Mouse (Mus musculus) adrenal gland, postnatal 25 days (tissue): ENCODE results near the gene Ston1. TPM values are rescaled to one million over a fixed set of nuclear protein-coding genes. Genes with fewer than 3 reads are reported as not detected.

Experiments used
- DNase-seq: peaks from one replicate; pipeline ENCODE4 v3.0.0; 2021; ENCODE audit warnings: mixed read lengths
- total RNA-seq: library from RNA; stranded (reverse); gene quantifications from 2 replicates; pipeline ENCODE4 v1.2.3, GENCODE M21; 2021

Gene Ston1
- total RNA-seq, 1 experiment from 2014 or later: 26.0 TPM

- DNase-seq: no peak
Measured at GRCm38 (mm10) chr17:88626347-88626811, 28.9 kb downstream of the Ston1 start.

DNA sequence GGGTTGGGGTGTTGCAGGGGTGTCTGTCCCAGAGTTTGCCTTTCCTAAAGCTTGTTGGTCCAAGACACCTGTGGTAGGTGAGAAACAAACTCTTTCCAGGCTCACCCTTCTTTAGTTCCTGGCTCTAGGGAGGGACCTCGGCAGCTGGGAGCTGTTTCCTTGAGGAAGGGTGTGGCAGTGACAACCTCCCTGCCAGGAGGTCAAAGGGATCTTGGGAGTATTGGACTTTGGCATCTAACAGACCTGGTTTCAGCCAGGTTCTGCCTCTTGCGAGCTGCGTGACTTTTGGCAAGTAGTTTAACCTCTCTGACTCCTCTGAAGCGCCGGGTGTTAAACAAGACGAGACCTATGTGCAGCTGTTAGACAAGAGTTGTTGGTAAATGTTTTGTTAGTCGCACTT lies 29.7 kb downstream of the Ston1 start:
- DNase-seq: no peak

DNA sequence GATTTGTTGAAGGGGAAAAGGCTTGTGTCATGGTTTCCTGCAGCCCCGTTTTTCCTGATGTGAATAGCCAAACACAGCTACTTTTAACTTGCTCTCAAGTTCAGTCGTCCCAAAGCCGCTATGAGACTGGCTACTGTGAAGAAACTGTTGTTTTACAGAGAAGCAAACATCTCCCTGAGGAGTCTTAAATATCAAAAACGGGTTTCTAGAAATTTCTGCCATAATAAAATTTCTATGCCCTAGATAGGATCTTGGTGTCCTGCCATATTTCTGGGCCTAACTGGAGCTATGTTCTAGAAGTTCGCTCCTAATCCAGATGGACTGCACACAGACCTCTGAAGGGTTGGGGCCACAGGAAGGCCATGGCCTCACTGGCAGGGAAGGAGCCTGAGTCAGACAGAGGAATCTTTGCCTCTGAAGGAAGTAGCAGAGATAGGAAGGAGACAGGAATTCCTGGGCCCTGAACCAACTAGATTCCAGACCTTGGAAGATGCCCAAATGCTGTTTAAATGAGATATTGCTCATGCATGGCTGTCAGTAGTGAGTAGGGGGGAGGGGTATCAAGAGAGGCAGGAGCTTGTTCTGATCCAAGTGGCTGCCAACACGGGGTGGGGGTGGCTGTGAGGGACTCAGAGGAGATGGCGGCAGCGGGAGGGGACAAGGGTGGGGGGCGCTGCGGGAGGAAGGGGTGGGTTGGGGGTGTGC lies 31.3 kb downstream of the Ston1 start:
- DNase-seq: peak; percentile 56

DNA sequence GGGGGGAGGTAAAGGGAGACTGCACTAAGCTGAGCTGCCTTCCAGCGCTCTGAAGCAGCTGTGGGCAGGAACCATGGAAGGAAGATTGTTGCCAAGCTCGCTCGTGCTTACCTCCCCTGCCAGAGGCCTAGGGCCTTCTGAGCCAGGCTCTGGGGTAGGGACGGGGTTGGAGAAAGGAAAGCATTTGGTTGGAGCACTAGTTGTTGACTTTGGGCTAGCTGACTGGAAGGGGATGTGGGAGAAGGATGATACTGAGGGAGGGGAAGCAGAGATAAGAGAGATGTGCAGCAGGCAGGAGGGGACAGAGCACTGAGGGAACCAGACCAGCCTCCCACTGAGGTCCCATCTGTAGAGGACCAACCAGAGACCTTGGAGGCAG lies 31.9 kb downstream of the Ston1 start:
- no peak for DNase-seq

DNA sequence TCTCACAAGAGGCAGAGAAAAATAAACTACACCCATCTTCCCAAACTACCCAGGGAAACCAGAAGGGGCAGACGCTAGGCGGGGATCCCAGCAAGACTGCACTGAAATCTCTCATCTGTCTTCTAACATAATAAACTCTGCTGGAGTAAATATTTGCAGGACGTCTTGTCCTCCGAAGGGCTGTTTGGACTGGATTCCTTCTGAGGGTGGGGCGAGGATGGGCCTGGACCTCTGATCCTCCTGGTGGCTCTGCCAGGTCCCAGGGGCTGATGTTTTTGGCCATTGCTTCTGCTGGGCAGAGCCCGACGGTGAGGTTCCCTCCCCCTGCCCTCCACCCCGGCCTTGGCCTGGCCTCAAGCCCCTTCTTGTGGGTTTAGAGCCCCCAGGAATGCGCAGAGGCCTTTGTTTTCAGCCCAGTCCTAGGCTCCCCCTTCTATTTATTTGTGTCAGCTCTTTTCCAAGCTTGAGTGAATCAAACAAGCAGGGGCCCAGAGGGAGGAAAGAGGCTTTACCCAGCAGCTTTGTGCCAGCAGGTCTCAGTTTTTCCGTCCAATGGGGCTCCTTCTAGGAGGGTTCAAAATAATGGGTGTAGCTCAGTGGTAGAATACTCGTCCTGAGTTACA lies 32.6 kb downstream of the Ston1 start:
- DNase-seq: peak; percentile 36

GRCm38 (mm10) chr17:88630554-88630948 lies 33.1 kb downstream of the Ston1 start:
- DNase-seq: peak; percentile 76

DNA sequence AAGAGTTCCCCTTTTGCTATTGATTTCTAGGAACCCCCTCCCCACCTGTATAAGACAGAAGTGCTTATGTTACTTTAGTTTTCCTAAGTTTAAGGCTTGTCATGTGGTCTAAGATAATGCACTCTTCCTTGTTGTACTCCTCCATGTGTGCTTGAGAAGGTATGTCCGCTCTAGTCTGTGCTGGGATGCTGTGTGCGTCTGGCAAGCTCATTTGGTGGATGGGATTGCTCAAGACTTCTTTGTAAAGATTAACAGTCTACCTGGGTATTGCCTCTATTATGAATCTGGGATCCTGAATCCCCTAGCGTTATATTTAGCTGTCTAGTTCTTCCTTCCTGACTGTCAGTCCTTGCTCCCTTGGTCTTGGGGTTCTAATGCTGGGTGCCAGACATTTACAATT lies 35.1 kb downstream of the Ston1 start:
- no peak for DNase-seq

- no peak for DNase-seq
Measured at GRCm38 (mm10) chr17:88636076-88636475, 38.6 kb downstream of the Ston1 start.

DNA sequence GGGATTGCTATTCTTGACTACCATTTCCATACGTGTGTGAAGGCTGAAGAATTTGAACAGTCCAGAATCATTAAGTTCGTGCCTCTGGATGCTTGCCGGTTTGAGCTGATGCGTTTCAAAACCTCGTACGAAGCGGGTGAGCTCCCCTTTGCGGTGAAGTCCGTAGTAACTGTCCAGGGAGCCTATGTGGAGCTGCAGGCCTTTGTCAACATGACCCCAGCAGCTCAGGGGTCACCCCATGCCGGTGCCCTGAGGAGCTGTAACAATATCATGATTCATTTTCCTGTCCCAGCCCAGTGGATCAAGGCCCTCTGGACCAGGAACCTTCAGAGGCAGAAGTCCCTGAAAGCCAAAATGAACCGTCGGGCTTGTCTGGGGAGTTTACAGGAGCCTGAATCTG lies 39.1 kb downstream of the Ston1 start:
- peak; percentile 38 for DNase-seq

DNA sequence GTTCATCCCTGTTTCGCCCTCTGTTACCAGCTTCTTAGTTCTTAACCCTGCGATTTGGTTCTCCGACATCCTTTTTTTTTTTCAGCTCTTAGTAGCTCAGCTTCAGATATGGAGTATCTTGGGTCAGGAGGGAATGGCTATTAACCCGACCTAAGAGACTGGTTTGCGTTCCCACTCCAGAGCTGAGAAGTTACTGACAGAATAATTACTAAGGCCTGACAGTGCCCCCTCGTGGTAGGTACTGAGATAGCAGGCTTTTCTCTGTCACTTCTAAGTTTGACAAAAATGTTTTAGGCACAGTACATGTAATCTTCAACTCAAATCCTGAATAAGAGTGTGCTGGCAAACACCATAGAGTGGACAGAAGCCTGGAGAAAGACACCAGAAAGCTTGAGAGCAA lies 43.5 kb downstream of the Ston1 start:
- DNase-seq: peak; percentile 70

- no peak for DNase-seq
Measured at GRCm38 (mm10) chr17:88641836-88642235, 44.4 kb downstream of the Ston1 start.

DNA sequence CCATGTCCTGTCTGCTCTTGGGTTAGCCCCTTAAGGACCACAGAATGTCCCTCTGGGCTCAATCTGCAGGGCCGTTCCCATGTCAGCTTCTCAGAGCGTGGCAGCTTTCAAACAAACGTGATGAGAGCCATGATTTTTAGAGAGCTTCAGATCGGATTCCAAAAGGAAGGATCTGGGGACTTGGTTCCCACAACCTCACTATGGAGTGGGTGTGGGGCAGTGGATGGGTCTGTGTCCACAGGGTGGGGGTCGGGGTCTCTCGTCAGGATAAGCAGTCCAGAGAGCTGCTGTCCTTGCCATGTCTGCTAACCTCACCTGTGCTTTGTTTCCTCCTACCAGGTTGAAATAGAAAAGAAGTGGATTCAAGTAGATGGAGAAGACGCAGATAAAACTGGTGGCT lies 47.4 kb downstream of the Ston1 start:
- DNase-seq: no peak

DNA sequence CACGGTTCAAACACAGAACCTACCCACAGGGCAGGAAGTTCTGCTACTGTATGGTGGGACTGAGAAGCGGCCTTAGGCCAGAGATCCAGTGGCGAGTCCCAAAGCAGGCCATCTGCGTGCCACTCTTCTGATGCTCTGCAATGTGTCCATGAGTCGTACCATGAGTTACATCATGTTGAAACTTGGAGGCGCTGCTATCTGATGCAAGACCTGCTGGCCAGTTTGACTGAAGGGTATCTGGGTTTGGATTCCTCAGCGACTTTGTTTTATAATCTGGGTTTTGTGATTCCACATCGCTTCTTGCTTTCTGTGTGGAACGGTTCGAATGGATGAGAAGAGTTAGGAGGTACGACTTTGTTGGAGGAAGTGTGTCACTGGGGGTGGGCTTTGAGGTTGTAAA lies 47.8 kb downstream of the Ston1 start:
- no peak for DNase-seq

DNA sequence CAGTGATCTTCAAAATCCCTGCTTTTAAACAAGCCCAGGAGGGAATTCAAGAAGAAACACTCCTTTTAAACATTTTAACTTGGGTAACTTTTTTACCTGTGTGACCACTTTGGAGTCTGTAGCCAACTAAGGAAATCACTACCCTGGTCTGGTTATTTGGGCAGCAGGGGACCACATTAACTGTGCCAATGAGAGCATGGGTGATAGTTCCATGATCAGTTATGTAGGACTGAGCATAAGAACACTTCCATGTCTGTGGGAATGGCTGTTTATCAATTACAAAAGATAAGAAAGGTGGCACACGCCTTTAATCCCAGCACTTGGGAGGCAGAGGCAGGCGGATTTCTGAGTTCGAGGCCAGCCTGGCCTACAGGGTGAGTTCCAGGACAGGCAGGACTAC lies 49.7 kb downstream of the Ston1 start:
- no peak for DNase-seq

DNA sequence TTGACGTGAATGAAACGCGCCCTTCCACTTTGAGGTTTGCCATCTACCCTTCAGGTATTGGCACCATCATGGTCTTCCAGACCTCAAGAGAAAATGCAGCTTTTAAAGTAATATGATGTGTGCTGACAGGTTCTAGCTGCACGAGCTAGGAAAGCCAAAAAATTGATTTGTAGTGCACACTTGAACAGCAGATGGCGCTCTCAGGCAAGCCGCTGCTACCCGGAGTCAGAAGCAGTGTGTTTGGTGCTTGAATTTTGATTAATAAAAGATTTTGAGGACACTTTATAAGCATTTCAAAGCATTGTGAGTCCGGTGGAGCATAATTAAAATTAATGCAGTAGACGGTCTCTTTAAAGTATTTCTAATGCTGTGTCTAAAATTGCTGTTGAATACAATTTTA lies 54.5 kb downstream of the Ston1 start:
- peak; percentile 65 for DNase-seq

- peak; percentile 82 for DNase-seq
Measured at GRCm38 (mm10) chr17:88652702-88653374, 55.4 kb downstream of the Ston1 start.

DNA sequence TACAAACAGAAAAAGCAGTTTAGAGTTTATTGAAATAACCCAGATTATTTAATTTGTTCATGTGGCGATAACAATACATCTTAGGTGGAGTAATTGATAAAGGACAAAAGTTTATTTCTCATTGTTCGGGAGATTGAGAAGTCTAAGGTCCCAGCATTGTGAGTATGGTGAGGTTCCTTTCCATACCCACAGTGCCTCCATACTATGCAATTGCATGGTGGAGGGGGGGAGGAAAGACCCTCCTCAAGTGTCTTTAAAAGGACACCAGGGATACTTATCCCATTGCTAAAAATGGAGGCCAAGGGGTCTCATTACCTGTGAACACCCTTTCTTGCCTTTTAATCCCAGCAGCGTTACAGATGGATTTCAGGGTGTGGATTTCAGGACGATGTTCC lies 55.9 kb downstream of the Ston1 start:
- DNase-seq: no peak

DNA sequence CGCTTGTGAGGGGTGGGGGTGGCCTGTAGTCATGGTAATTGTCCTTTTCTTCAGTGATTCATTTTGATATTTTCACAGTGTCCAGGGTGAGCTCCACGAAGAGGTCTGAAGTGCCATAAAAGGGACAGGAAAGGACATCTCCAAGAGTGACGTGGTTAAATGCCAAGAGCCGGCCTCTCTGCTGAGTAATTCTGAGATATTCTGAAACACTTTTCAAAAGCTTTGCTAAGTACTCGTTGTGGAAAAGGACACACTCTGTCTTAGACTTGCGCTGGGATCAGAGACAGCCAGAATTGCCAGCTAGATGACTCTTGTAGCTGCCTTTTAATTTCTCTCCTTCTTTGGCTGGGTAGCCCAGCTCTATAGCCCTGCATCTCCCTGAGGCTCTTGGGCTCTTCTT lies 61.0 kb downstream of the Ston1 start:
- DNase-seq: no peak

DNA sequence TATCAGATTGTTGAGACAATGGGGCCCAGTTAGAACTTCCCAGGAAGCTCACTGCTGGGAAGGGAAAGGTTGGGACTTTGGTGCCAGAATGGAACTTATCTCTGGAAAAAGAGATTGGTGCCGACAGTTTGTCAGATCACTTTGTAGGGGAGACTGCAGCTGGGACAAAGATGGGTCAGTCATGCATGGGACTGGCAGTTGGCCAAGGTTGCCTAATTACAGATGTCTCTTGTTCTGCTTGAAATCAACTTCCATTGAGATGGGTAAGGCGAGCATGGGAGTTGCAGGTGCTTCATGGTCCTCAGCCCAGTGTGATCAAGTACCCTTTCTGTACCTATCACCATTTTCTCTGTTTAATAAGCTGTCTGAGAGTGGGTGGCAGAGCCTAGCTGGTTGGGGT lies 68.6 kb downstream of the Ston1 start:
- DNase-seq: no peak

DNA sequence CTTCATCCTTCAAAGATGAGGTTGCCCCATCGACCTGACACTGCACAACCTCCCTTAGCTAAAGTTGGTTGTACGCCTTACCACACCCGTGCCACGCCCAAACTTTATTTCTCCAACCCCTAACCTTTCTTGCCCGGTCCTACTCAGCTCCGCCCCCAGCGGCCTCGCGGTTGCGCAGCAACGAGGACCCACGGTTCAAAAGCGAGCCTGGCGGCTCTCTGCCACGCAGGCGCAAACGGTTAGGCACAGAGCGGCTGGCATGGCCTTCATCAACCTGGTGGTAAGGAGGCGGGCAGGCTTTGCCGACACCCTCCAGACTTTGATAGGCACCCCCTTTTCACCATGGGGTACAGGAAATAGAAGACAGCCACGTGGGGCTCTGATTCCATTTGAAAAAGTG lies 71.0 kb downstream of the Ston1 start, which contains the start of gene Gtf2a1l:
Gene Gtf2a1l, plus strand, starts transcription at position 209 of the 400 bp plus-strand sequence.
- DNase-seq: peak; percentile 60

DNA sequence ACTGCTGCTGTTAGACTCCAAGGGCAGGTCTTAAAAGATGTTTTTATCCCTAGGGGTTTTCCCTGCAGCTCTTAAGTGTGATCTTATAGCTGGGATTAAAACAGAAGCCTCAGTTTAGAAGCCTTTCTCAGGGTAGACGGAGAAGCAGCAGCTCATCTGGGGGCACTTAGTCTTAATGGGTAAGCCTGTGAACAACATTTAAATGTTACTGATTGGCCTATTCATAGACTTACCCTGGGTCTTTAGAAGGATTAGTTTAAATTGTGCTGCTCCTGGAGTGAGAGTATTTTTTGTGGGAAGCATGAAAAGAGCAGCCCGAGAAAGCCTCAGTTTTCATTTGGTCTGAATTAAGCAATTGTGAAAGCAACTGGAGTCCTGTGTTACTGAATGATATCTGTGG lies 72.4 kb downstream of the Ston1 start:
- DNase-seq: no peak

DNA sequence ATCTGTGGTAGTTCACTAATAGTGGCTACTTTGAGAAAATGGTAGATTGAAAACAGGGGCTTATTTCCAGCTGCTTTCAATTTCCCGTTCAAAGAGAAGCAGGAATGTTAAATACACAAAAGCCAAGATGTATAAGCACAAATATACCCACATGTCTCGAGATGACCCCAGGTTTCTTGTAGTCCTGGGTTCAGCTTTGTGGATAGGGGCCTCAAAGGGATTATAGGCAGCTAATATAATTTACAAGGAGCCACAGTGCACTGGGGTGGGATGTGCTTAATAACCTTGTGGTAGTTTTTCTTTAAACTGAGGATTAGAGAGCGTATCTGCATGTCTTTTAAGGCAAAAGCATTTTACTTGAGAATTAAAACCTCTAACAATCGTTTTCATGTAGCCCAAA lies 73.3 kb downstream of the Ston1 start:
- no peak for DNase-seq
